Mouse (Mus musculus): ENCODE measurements around the gene Lpin3. TPM values are rescaled to one million over a fixed set of nuclear protein-coding genes. Genes with fewer than 3 reads are reported as not detected.
A peak's percentile ranks its signal among the peaks of the same experiment; 100 is the strongest.

The Lpin3 gene
- total RNA-seq, 2 experiments from 2014 or later, result 0.30 to 1.2 TPM

- no peak for DNase-seq (ENCODE audit: low spot score in 2 of 2)
- intact Hi-C loops (cut with DNase I), result no loop called here
Observed at GRCm38 (mm10) chr2:160918154-160918929, 37.9 kb downstream of the Lpin3 start.

DNA sequence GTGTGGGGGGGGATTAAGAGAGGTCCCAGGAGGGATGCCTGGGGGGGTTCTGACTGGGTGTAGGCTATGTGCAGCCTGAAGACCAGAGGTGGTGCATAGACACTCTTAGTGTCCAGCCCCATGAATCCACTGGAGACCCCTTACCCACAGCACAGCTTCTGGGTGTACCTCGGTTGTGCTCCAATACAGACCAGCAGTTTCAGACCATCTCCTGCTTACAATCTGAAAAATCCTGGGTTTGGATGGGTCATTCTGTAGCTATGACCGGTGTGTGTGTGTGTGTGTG, 38.4 kb downstream of the Lpin3 start:
- DNase-seq (ENCODE audit: low spot score in 2 of 2), result no peak
- intact Hi-C loops (cut with DNase I), result no loop called here

DNA sequence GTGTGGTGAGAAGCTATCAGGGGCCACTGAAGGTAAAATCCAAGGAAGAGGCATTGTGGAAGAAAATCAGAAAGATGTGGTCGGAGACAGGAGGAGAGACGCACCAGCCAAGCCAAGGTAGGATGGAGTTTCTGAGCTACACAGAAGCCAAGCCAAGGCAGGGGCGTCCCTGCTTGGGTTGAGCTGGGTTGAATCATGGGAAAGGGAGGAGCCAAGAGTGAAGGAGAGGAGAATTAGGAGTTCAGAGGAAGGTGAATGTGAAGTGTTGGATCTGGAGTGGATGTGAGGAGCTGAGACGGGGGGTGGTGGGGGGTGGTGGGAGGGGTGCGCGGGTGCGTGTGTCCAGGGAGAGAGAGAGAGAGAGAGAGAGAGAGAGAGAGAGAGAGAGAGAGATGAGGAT, 40.8 kb downstream of the Lpin3 start:
- no peak for DNase-seq (ENCODE audit: low spot score in 2 of 2)
- intact Hi-C loops (cut with DNase I), result no loop called here

- intact Hi-C loops (cut with DNase I), result no loop called here
Observed at GRCm38 (mm10) chr2:160925203-160925602, 44.7 kb downstream of the Lpin3 start.

DNA sequence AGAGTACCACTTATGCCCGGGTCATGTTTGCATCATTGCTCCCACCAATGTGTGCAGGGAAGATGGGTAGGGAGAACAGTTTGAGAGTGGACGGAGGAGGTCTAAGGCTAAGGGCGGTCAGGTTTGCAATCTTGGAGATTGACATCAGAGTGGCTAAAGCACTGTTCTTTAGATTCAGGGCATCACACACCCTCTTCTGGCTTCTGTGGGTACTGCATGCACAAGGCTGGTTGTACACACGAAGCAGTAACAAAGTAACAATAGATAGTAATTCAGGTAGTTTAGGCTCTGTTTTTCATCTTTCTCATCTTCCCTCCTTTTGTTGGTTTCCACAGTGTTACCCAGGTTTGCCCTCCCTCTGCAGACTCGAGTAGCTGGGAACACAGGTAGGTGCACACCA, 50.9 kb downstream of the Lpin3 start:
- intact Hi-C loops (cut with DNase I), result no loop called here
- DNase-seq (ENCODE audit: low spot score in 2 of 2), result no peak

More at GRCm38 (mm10) chr2:160925203-160925602, 44.7 kb downstream of the Lpin3 start:
- DNase-seq (ENCODE audit: low spot score in 2 of 2), result peak in 1 of 2 experiments; percentile 36

GRCm38 (mm10) chr2:160932325-160932724, 51.9 kb downstream of the Lpin3 start:
- no peak for DNase-seq (ENCODE audit: low spot score in 2 of 2)
- intact Hi-C loops (cut with DNase I), result no loop called here

- intact Hi-C loops (cut with DNase I), result no loop called here
- DNase-seq (ENCODE audit: low spot score in 2 of 2), result no peak
Observed at GRCm38 (mm10) chr2:160932981-160933380, 52.5 kb downstream of the Lpin3 start.

- intact Hi-C loops (cut with DNase I), result no loop called here
- DNase-seq (ENCODE audit: low spot score in 2 of 2), result no peak
Observed at GRCm38 (mm10) chr2:160933890-160934289, 53.4 kb downstream of the Lpin3 start.

GRCm38 (mm10) chr2:160934451-160934850, 54.0 kb downstream of the Lpin3 start:
- no peak for DNase-seq (ENCODE audit: low spot score in 2 of 2)
- intact Hi-C loops (cut with DNase I), result no loop called here

DNA sequence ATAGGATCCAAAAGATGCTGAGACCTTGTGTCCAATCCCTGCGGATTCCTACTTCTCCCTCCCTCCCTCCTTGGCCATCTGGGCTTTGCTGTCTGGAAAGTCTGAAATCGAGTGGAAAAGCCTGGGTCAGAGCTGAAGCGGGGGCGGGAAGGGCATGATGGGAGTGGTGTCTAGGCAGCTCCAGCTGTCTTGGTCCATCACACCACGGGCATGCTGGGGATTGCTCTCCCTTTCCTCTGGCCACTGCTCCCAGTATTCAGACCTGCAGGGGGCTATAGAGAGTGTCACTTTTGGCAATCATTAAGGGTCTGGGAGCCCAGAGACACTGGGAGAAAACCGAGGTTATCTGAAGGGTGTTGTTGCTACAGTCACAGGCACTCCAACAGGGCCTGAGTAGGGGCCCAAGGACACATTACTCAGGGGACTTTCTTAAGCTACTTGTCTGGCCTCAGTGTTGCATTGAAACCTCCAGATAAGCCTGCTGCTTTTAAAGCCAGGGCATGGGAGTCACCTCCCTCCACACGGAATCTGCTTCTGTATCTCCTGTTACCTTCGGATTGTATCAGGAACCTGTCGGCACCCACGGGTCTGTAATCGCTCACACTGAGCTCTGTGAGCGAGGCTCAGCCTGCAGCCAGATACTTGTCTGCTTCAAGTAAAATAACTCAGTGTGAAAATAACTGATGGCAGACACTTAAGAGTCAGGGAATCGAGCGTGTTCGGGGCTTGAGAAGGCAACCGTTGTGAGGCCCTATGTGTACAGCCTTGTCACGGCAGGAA, 60.6 kb downstream of the Lpin3 start:
- no peak for DNase-seq (ENCODE audit: low spot score in 2 of 2)
- intact Hi-C loops (cut with DNase I), result no loop called here

- no peak for DNase-seq (ENCODE audit: low spot score in 2 of 2)
- intact Hi-C loops (cut with DNase I), result no loop called here
Observed at GRCm38 (mm10) chr2:160942443-160942842, 62.0 kb downstream of the Lpin3 start.

- intact Hi-C loops (cut with DNase I), result no loop called here
- peak in 1 of 2 experiments; percentile 31 for DNase-seq (ENCODE audit: low spot score in 2 of 2)
Observed at GRCm38 (mm10) chr2:160951595-160951994, 71.1 kb downstream of the Lpin3 start.

DNA sequence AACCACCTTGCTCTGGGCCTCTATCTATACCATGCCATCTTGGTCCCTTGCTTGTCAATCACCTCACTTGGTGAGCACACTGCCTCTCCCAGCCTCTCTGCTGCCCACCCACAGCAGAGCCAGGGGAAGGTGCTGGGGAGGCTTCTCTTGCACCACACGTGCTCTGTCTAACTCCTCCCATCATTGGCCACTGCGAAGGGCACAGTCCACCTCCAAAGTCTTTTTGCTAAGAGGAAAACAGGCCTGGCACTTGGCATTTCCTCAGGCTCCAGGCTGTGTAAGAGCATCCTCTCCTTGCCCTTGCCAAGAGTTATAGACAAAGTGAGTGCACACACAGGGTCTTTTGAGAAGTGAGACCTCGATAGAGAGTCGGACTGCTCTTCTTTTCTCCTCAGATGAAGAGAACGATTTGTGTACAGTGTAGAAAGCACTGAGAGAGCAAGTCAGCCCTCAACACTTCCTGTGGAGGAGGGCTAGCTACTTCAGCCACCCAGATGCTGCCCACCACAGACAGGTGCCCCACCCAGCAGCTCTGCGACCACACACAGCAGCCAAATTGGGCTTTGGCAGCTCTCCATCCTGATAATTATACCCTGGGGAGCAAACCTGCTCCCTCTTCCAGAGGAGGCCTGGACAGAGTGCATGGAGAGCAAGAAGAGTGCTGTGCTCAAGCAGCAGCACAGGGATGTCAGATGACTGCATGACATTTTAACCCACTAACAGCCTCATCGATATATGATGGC, 72.8 kb downstream of the Lpin3 start:
- intact Hi-C loops (cut with DNase I), result no loop called here
- no peak for DNase-seq (ENCODE audit: low spot score in 2 of 2)

DNA sequence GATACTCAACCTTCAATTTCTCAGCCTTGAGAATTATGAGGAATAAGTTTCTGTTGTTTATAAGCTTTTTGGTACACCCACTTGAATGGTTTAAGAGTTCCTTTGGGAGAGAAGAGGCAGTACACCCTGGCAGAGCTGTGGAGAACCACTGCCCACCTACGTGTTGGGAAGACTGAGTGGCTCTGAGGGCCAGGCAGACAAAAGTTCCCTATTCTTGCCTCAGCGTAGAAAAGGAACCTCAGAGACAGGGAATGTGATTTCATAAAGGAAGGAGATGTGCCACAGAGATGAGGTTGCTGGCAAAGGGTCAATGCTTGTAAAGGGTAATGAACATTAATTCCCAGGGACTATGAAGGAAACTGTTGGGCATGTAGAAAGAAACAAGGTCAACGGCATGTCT, 74.1 kb downstream of the Lpin3 start:
- no peak for DNase-seq (ENCODE audit: low spot score in 2 of 2)
- intact Hi-C loops (cut with DNase I), result no loop called here

GRCm38 (mm10) chr2:160955331-160955730, 74.9 kb downstream of the Lpin3 start:
- intact Hi-C loops (cut with DNase I), result no loop called here
- peak; percentile 70 to 86 for DNase-seq (ENCODE audit: low spot score in 2 of 2)

Other genes starting within 250 kb of the Lpin3 start
- 10 to 100 TPM; 80.7 to 86.8 TPM for gene Top1, start 234.8 kb upstream of the Lpin3 start, total RNA-seq (2021)
- 100 to 1,000 TPM; 113 to 115 TPM for gene Plcg1, start 149.4 kb upstream of the Lpin3 start, total RNA-seq (2021)
- 10 to 100 TPM; 74.2 to 84.2 TPM for gene Zhx3, start 7.7 kb upstream of the Lpin3 start, total RNA-seq (2021)
- under 1 TPM; 0.35 to 0.57 TPM for gene Emilin3, start 31.7 kb downstream of the Lpin3 start, total RNA-seq (2021)
- 10 to 100 TPM; 53.6 to 64.2 TPM for gene Chd6, start 228.4 kb downstream of the Lpin3 start, total RNA-seq (2021)